Mouse (Mus musculus): ENCODE results near the gene Npm1.

DNA sequence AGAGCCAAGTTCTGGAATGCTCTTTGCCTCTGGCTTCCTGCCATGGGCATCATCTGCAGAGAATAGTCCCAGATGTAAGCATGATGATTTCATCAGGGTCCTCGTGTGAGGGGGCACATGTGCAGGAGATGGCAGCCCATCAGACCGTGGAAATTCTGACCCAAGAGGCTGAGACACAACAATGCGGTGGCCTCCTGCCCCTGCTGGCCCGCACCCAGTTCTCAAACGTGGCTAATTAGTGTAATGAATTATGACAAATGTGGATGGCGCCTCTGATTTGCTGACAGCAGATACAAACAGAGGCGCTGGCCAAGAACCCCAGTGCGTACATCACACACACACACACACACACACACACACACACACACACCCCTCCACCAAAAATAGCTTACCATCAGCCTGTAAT, 58.1 kb downstream of the Npm1 start:
- TF ChIP-seq POLR2A (IDR thresholded peaks at IDR 0.05; ENCODE audit: borderline replicate concordance, insufficient read depth, low read length) (no peak), CTCF (IDR thresholded peaks at IDR 0.05; ENCODE audit: borderline replicate concordance, insufficient read depth, low read depth, low read length) (no peak)
